Mouse (Mus musculus): Measurements from ENCODE around the gene Ddx50.

The Ddx50 gene

GRCm38 (mm10) chr10:62650881-62651810, at the start of gene Ddx50:
Ddx50 (minus strand) TSS chr10:62651218.
- peak; percentile 97 for DNase-seq (ENCODE audit: low read depth, low spot score)

GRCm38 (mm10) chr10:62692771-62693170, 41.8 kb upstream of the Ddx50 start:
- no peak for DNase-seq (ENCODE audit: low read depth, low spot score)

GRCm38 (mm10) chr10:62692244-62692643, 41.2 kb upstream of the Ddx50 start:
- DNase-seq (ENCODE audit: low read depth, low spot score): no peak

GRCm38 (mm10) chr10:62687032-62687674, 36.1 kb upstream of the Ddx50 start:
- no peak for DNase-seq (ENCODE audit: low read depth, low spot score)

GRCm38 (mm10) chr10:62683043-62683442, 32.0 kb upstream of the Ddx50 start:
- DNase-seq (ENCODE audit: low read depth, low spot score): peak; percentile 40

GRCm38 (mm10) chr10:62679833-62680232, 28.8 kb upstream of the Ddx50 start:
- peak; percentile 44 for DNase-seq (ENCODE audit: low read depth, low spot score)

- DNase-seq (ENCODE audit: low read depth, low spot score): no peak
Measured at GRCm38 (mm10) chr10:62677329-62677728, 26.3 kb upstream of the Ddx50 start.

GRCm38 (mm10) chr10:62676196-62676595, 25.2 kb upstream of the Ddx50 start:
- DNase-seq (ENCODE audit: low read depth, low spot score): no peak

GRCm38 (mm10) chr10:62672359-62672758, 21.3 kb upstream of the Ddx50 start:
- no peak for DNase-seq (ENCODE audit: low read depth, low spot score)

- no peak for DNase-seq (ENCODE audit: low read depth, low spot score)
Measured at GRCm38 (mm10) chr10:62669245-62669644, 18.2 kb upstream of the Ddx50 start.

- DNase-seq (ENCODE audit: low read depth, low spot score): no peak
Measured at GRCm38 (mm10) chr10:62668463-62668862, 17.4 kb upstream of the Ddx50 start.

- no peak for DNase-seq (ENCODE audit: low read depth, low spot score)
Measured at GRCm38 (mm10) chr10:62668043-62668442, 17.0 kb upstream of the Ddx50 start.

- DNase-seq (ENCODE audit: low read depth, low spot score): peak; percentile 77
Measured at GRCm38 (mm10) chr10:62664963-62665590, 14.1 kb upstream of the Ddx50 start.

- no peak for DNase-seq (ENCODE audit: low read depth, low spot score)
Measured at GRCm38 (mm10) chr10:62664171-62664570, 13.2 kb upstream of the Ddx50 start.

- DNase-seq (ENCODE audit: low read depth, low spot score): no peak
Measured at GRCm38 (mm10) chr10:62656711-62657110, 5.7 kb upstream of the Ddx50 start.

GRCm38 (mm10) chr10:62651961-62652360, 943 bp upstream of the Ddx50 start:
- DNase-seq (ENCODE audit: low read depth, low spot score): no peak

- no peak for DNase-seq (ENCODE audit: low read depth, low spot score)
Measured at GRCm38 (mm10) chr10:62650358-62650782, 648 bp downstream of the Ddx50 start.

GRCm38 (mm10) chr10:62604161-62604560, 46.9 kb downstream of the Ddx50 start:
- DNase-seq (ENCODE audit: low read depth, low spot score): no peak

GRCm38 (mm10) chr10:62603233-62604030, 47.6 kb downstream of the Ddx50 start:
- DNase-seq (ENCODE audit: low read depth, low spot score): peak; percentile 36

GRCm38 (mm10) chr10:62602177-62603040, 48.6 kb downstream of the Ddx50 start, which contains the start of gene Ddx21:
Ddx21 (minus strand) TSS chr10:62602281.
- peak; percentile 96 for DNase-seq (ENCODE audit: low read depth, low spot score)

Measured in CD4-positive, CD25-positive, alpha-beta regulatory T cell, adult 2 months (primary cell).